25 mouse cellular contexts compared by ENCODE assay signal in the genomic region with DNA sequence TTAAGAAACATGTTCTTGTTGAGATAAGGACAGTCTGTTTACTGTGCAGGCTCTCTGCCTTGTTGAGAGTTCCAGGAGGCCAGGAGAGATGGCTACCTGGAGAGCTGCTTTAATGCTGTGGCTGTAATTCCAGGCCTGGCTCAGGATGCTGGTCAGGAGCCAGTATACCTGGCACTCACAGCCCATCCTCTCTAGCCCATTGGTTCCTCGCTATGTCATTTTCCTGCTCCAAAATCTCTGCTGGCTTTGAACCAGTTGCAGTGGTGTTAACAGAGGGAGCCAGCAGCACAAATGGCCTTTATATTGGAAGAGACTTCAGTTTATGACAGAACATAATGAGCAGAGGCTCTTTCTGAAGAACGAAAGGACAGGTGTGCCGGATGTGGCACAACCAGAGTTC.
"Had no signal": no experiment of that assay in that cellular context is flagged by ENCODE, and none has a peak within 500 bp of the region (broad histone marks: within the 10 kb centered on the region; RNA-seq: fewer than 3 reads in every experiment).

No protein-coding gene starts in this region.

- H3K27me3 ChIP-seq: heart, embryonic 12.5 days; hindbrain, embryonic 12.5 days; kidney, embryonic 15.5 days; limb, embryonic 12.5 days; liver, embryonic 13.5 days; liver, embryonic 15.5 days had no signal

- H3K36me3 ChIP-seq: hindbrain, embryonic 10.5 days; limb, embryonic 10.5 days; liver, embryonic 13.5 days; liver, embryonic 15.5 days had no signal

- DNase-seq: gastrocnemius, adult 2 months; gastrocnemius, postnatal 10 days; gastrocnemius, postnatal 25 days; heart, adult 18-20 months; heart, postnatal 10 days; heart, postnatal 4 days; kidney, adult 11 months; kidney, adult 2 months; kidney, adult 9 months; kidney, postnatal 14 days; kidney, postnatal 36 days; layer of hippocampus, adult 9-11 months; layer of hippocampus, postnatal 36 days; liver; liver, embryonic 13.5 days had no signal

- H3K4me3 ChIP-seq: gastrocnemius, adult 2 months; heart, embryonic 10.5 days; heart, embryonic 12.5 days; hindbrain, embryonic 10.5 days; hindbrain, embryonic 12.5 days; kidney, embryonic 15.5 days; limb, embryonic 10.5 days; limb, embryonic 12.5 days; liver, embryonic 13.5 days; liver, embryonic 15.5 days had no signal

- H3K27ac ChIP-seq: gastrocnemius, adult 2 months; heart, embryonic 10.5 days; hindbrain, embryonic 10.5 days; hindbrain, embryonic 12.5 days; hindbrain, embryonic 14.5 days; kidney, embryonic 15.5 days; kidney, postnatal 0 days; limb, embryonic 10.5 days; limb, embryonic 12.5 days; liver, embryonic 13.5 days; liver, embryonic 15.5 days had no signal

- H3K4me1 ChIP-seq: hindbrain, embryonic 10.5 days; hindbrain, embryonic 12.5 days; liver, embryonic 13.5 days; liver, embryonic 15.5 days had no signal
